Mouse (Mus musculus) bone marrow, adult 2 months (tissue): Measurements from ENCODE around the gene Traf5. TPM values are rescaled to one million over a fixed set of nuclear protein-coding genes. Genes with fewer than 3 reads are reported as not detected.

Experiments
- H3K27ac ChIP-seq: fragments of 200-500 bp; 2 replicates; pipeline ENCODE4 v1.5.1; 2012; ENCODE audit warnings: low read depth, mild to moderate bottlenecking, control low read depth, inconsistent platforms, low read length; ENCODE audit not compliant: control insufficient read depth, poor library complexity, insufficient read depth
- H3K4me1 ChIP-seq: fragments of 200-500 bp; 2 replicates; pipeline ENCODE4 v1.6.1; 2011; ENCODE audit warnings: low read length; ENCODE audit not compliant: control insufficient read depth, insufficient read depth
- H3K4me3 ChIP-seq: fragments of 200-500 bp; replicated peaks from 2 replicates; pipeline ENCODE3; 2011; ENCODE audit warnings: mild to moderate bottlenecking, low read depth, low read length, control low read depth; ENCODE audit not compliant: control insufficient read depth
- CTCF ChIP-seq: fragments of 200-500 bp; IDR thresholded peaks from 2 replicates; pipeline ENCODE4 v1.5.1; 2011; ENCODE audit warnings: low read length, control low read depth; ENCODE audit not compliant: control insufficient read depth, insufficient read depth
- POLR2A ChIP-seq: fragments of 200-500 bp; IDR thresholded peaks from 2 replicates; pipeline ENCODE4 v1.6.1; 2011; ENCODE audit warnings: low read depth, mild to moderate bottlenecking, control low read depth, low read length, borderline replicate concordance; ENCODE audit not compliant: control insufficient read depth
- WGBS: fragments of 180-500 bp; shearing (Covaris S2); methylation state at CpG from one replicate; pipeline ENCODE4 v1.1.7; 2018; 5-methylcytosine and 5-hydroxymethylcytosine counted together
- polyA plus RNA-seq: library from polyadenylated mRNA; stranded (reverse); fragments of >200 nt; gene quantifications from 2 replicates; pipeline ENCODE4 v1.2.4, GENCODE M21; 2011; ENCODE audit warnings: low replicate concordance; ENCODE audit not compliant: missing spikeins, insufficient read depth, insufficient read length

The Traf5 gene
- polyA plus RNA-seq, 1 experiment = 35.4 TPM

GRCm38 (mm10) chr1:192125761-192126160 lies 33.4 kb upstream of the Traf5 start:
- Histone ChIP-seq H3K27ac (no peak overlapping the region), H3K4me3 (no peak overlapping the region), H3K4me1 (no peaks in the 10 kb centered on the region; the same call in 1 of the 2 replicates)
- 92% methylated on average over 6 of the region's 6 CpGs for WGBS
- TF ChIP-seq POLR2A (no peak), CTCF (no peak)

- Histone ChIP-seq H3K4me1 (no peaks in the 10 kb centered on the region; the same call in 1 of the 2 replicates), H3K27ac (no peak overlapping the region), H3K4me3 (no peak overlapping the region)
- WGBS = 83% methylated on average over 6 of the region's 6 CpGs
- TF ChIP-seq CTCF (no peak), POLR2A (no peak)
Measured at GRCm38 (mm10) chr1:192116262-192116661, 23.9 kb upstream of the Traf5 start.

- 56% methylated on average over 1 of the region's 1 CpGs for WGBS
- Histone ChIP-seq H3K4me3 (no peak overlapping the region), H3K27ac (no peak overlapping the region), H3K4me1 (no peaks in the 10 kb centered on the region; the same call in 1 of the 2 replicates)
- no peak for TF ChIP-seq CTCF
- no peak for TF ChIP-seq POLR2A
Measured at GRCm38 (mm10) chr1:192115378-192115777, 23.0 kb upstream of the Traf5 start.

- 73% methylated on average over 6 of the region's 6 CpGs for WGBS
- TF ChIP-seq POLR2A (no peak), CTCF (no peak)
- no peak overlapping the region for H3K4me3 ChIP-seq
- H3K4me1 ChIP-seq = no peaks in the 10 kb centered on the region
- H3K27ac ChIP-seq = no peak overlapping the region
Measured at GRCm38 (mm10) chr1:192109169-192109568, 16.8 kb upstream of the Traf5 start.

GRCm38 (mm10) chr1:192107352-192107751 lies 15.0 kb upstream of the Traf5 start:
- WGBS = 13% methylated on average over 2 of the region's 2 CpGs
- H3K27ac ChIP-seq = no peak overlapping the region
- no peaks in the 10 kb centered on the region for H3K4me1 ChIP-seq
- no peak overlapping the region for H3K4me3 ChIP-seq
- peak; percentile 82 for TF ChIP-seq CTCF
- no peak for TF ChIP-seq POLR2A

- WGBS = 58% methylated on average over 4 of the region's 4 CpGs
- TF ChIP-seq CTCF = no peak
- no peak for TF ChIP-seq POLR2A
- H3K4me1 ChIP-seq = no peaks in the 10 kb centered on the region
- no peak overlapping the region for H3K4me3 ChIP-seq
- no peak overlapping the region for H3K27ac ChIP-seq
Measured at GRCm38 (mm10) chr1:192105902-192106389, 13.6 kb upstream of the Traf5 start.

- Histone ChIP-seq H3K4me3 (no peak overlapping the region), H3K27ac (no peak overlapping the region), H3K4me1 (no peaks in the 10 kb centered on the region)
- TF ChIP-seq CTCF (no peak), POLR2A (no peak)
- WGBS = 96% methylated on average over 9 of the region's 9 CpGs
Measured at GRCm38 (mm10) chr1:192104021-192104420, 11.7 kb upstream of the Traf5 start.

GRCm38 (mm10) chr1:192103176-192103575 lies 10.8 kb upstream of the Traf5 start:
- Histone ChIP-seq H3K27ac (no peak overlapping the region), H3K4me3 (no peak overlapping the region), H3K4me1 (no peaks in the 10 kb centered on the region)
- WGBS = 87% methylated on average over 6 of the region's 6 CpGs
- no peak for TF ChIP-seq CTCF
- no peak for TF ChIP-seq POLR2A

GRCm38 (mm10) chr1:192101359-192101758 lies 9.0 kb upstream of the Traf5 start:
- Histone ChIP-seq H3K4me1 (no peaks in the 10 kb centered on the region), H3K27ac (no peak overlapping the region), H3K4me3 (no peak overlapping the region)
- no peak for TF ChIP-seq POLR2A
- TF ChIP-seq CTCF = no peak
- WGBS = 73% methylated on average over 8 of the region's 8 CpGs
